Mouse (Mus musculus): ENCODE results near the gene Mrpl52. TPM values are rescaled to one million over a fixed set of nuclear protein-coding genes. Genes with fewer than 3 reads are reported as not detected.
A peak's percentile ranks its signal among the peaks of the same experiment; 100 is the strongest.

Gene Mrpl52
- polyA plus RNA-seq, 1 experiment from 2014 or later: 266 TPM

DNA sequence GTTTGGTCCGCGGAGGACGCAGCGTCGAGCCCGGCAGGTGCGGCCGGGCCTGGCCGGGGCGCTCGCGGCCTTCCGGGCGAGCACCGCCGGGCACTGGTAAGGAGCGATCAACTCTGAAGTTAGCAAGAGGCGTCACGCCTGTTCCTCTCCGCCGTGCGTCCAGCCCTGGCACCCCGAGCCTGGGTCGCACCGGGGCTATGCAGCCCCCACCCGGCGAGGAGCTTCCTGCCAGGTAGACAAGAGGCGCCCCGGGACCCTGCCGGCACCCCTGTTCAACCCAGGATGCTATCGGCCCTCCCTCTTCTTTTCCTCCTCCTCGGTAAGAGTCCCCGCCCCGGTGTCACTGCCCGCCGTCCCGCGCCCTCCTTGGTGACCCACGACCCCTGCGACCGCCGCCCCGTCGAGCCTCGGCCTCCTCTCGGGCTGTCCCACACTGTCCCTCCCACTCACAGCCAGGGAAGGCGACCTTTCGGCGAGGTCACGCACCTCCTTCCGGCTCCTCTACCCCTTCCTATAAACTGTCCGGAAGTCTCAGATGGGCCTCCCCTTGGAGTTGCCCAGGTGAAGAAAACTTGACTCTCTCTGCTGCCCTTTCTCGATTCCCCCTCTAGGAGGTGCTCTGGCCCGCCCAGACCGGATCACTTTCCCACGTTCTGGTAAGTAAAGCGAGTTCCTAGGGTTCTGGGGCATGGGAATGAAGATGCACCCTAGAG is 37.7 kb downstream of the Mrpl52 start:
- peak overlapping the region; percentile 94 for H3K27ac ChIP-seq (ENCODE audit: low read length)
- H3K9ac ChIP-seq (replicated peaks; ENCODE audit: low read depth): peak overlapping the region; percentile 58
- peak; percentile 91 for DNase-seq (ENCODE audit: low spot score)
- 4% methylated on average over 28 of the region's 57 CpGs for WGBS
- no peaks in the 10 kb centered on the region for H3K27me3 ChIP-seq (replicated peaks; ENCODE audit: insufficient read depth, low read length)
- peak; percentile 81 for TF ChIP-seq CTCF (IDR thresholded peaks at IDR 0.05)
- TF ChIP-seq EP300 (IDR thresholded peaks at IDR 0.05): no peak
- H3K36me3 ChIP-seq (ENCODE audit: insufficient read depth, low read length): peaks cover 30% of the 10 kb centered on the region
- no peaks in the 10 kb centered on the region for H3K9me3 ChIP-seq (ENCODE audit: low read length)
- peak overlapping the region; percentile 78 for H3K4me3 ChIP-seq (ENCODE audit: low read depth, low read length)
- ATAC-seq: peak; percentile 86
- H3K4me1 ChIP-seq (ENCODE audit: insufficient read depth, low read depth, low read length): peaks cover 8% of the 10 kb centered on the region; the same call in 1 of the 2 replicates
- H3K4me2 ChIP-seq (replicated peaks; ENCODE audit: low read depth, low read length): peak overlapping the region; percentile 83

- TF ChIP-seq EP300 (IDR thresholded peaks at IDR 0.05): peak; percentile 11; the same call in 1 of the 2 replicates
- no peak for TF ChIP-seq CTCF (IDR thresholded peaks at IDR 0.05)
- 96% methylated on average over 2 of the region's 2 CpGs for WGBS
- Histone ChIP-seq H3K36me3 (ENCODE audit: insufficient read depth, low read length) (peaks cover 41% of the 10 kb centered on the region), H3K9ac (replicated peaks; ENCODE audit: low read depth) (no peak overlapping the region), H3K4me1 (ENCODE audit: insufficient read depth, low read depth, low read length) (peaks cover 3% of the 10 kb centered on the region; the same call in 1 of the 2 replicates), H3K27me3 (replicated peaks; ENCODE audit: insufficient read depth, low read length) (no peaks in the 10 kb centered on the region), H3K4me3 (ENCODE audit: low read depth, low read length) (no peak overlapping the region), H3K9me3 (ENCODE audit: low read length) (no peaks in the 10 kb centered on the region), H3K27ac (ENCODE audit: low read length) (no peak overlapping the region), H3K4me2 (replicated peaks; ENCODE audit: low read depth, low read length) (no peak overlapping the region)
- DNase-seq (ENCODE audit: low spot score) (no peak), ATAC-seq (peak; percentile 38)
Measured at GRCm38 (mm10) chr14:54471467-54471866, 44.8 kb downstream of the Mrpl52 start.

- Histone ChIP-seq H3K4me1 (ENCODE audit: insufficient read depth, low read depth, low read length) (peaks cover 6% of the 10 kb centered on the region; the same call in 1 of the 2 replicates), H3K4me3 (ENCODE audit: low read depth, low read length) (no peak overlapping the region), H3K9me3 (ENCODE audit: low read length) (no peaks in the 10 kb centered on the region), H3K36me3 (ENCODE audit: insufficient read depth, low read length) (peaks cover 30% of the 10 kb centered on the region), H3K9ac (replicated peaks; ENCODE audit: low read depth) (no peak overlapping the region), H3K27me3 (replicated peaks; ENCODE audit: insufficient read depth, low read length) (no peaks in the 10 kb centered on the region), H3K27ac (ENCODE audit: low read length) (no peak overlapping the region), H3K4me2 (replicated peaks; ENCODE audit: low read depth, low read length) (no peak overlapping the region)
- TF ChIP-seq EP300 (IDR thresholded peaks at IDR 0.05) (no peak), CTCF (IDR thresholded peaks at IDR 0.05) (no peak)
- DNase-seq (ENCODE audit: low spot score) (no peak), ATAC-seq (no peak)
- WGBS: 51% methylated on average over 5 of the region's 5 CpGs
Measured at GRCm38 (mm10) chr14:54472671-54473070, 46.0 kb downstream of the Mrpl52 start.

DNA sequence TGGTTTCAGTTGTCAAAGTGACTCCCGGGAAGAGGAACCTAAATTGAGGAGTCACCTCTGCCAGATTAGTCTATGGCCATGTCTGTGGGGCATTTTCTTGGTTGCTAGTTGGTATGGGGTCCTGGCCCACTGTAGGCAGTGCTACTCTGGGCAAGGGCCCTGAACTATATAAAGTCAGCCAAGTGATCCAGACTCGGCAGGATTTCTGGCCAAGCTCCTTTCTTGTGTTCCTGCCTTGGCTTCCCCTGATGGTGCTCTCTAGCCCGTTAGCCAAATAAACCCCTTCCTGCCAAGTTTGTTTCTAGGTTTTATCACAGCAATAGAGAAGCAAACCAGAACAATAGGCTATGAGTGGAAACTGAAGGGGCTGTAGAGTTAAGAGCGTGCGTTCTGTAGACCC is 48.0 kb downstream of the Mrpl52 start:
- Histone ChIP-seq H3K9me3 (ENCODE audit: low read length) (no peaks in the 10 kb centered on the region), H3K27me3 (replicated peaks; ENCODE audit: insufficient read depth, low read length) (no peaks in the 10 kb centered on the region), H3K4me1 (ENCODE audit: insufficient read depth, low read depth, low read length) (peaks cover 11% of the 10 kb centered on the region; the same call in 1 of the 2 replicates), H3K27ac (ENCODE audit: low read length) (no peak overlapping the region), H3K4me3 (ENCODE audit: low read depth, low read length) (no peak overlapping the region), H3K4me2 (replicated peaks; ENCODE audit: low read depth, low read length) (no peak overlapping the region), H3K9ac (replicated peaks; ENCODE audit: low read depth) (no peak overlapping the region), H3K36me3 (ENCODE audit: insufficient read depth, low read length) (peaks cover 9% of the 10 kb centered on the region)
- WGBS: 50% methylated on average over 5 of the region's 5 CpGs
- ATAC-seq (no peak), DNase-seq (ENCODE audit: low spot score) (no peak)
- no peak for TF ChIP-seq EP300 (IDR thresholded peaks at IDR 0.05)
- TF ChIP-seq CTCF (IDR thresholded peaks at IDR 0.05): no peak

- Histone ChIP-seq H3K27ac (ENCODE audit: low read length) (no peak within 1 kb of the TSS), H3K4me3 (ENCODE audit: low read depth, low read length) (peak within 1 kb of the TSS; percentile 37), H3K27me3 (replicated peaks; ENCODE audit: insufficient read depth, low read length) (no peaks in the 10 kb centered on the region), H3K4me1 (ENCODE audit: insufficient read depth, low read depth, low read length) (peaks cover 11% of the 10 kb centered on the region; the same call in 1 of the 2 replicates), H3K36me3 (ENCODE audit: insufficient read depth, low read length) (no peaks in the 10 kb centered on the region), H3K4me2 (replicated peaks; ENCODE audit: low read depth, low read length) (peak within 1 kb of the TSS; percentile 72), H3K9ac (replicated peaks; ENCODE audit: low read depth) (0 out of 2 replicates have a peak within 1 kb of the TSS, but pooled peaks have one; percentile 26), H3K9me3 (ENCODE audit: low read length) (no peaks in the 10 kb centered on the region)
- peak; percentile 85 for ATAC-seq
- WGBS: 4% methylated on average over 23 of the region's 23 CpGs
- TF ChIP-seq CTCF (IDR thresholded peaks at IDR 0.05): no peak
- peak; percentile 88 for DNase-seq (ENCODE audit: low spot score)
Measured at GRCm38 (mm10) chr14:54475941-54476844, 49.5 kb downstream of the Mrpl52 start, which contains the start of gene Rem2. Gene Rem2, plus strand, starts transcription at chr14:54476100.

Measured in lung, postnatal 0 days (tissue).